Mouse (Mus musculus): ENCODE measurements around the gene Arhgap27. TPM values are rescaled to one million over a fixed set of nuclear protein-coding genes. Genes with fewer than 3 reads are reported as not detected.

The Arhgap27 gene
- total RNA-seq, 2 experiments from 2014 or later: 19.0 to 29.3 TPM

DNA sequence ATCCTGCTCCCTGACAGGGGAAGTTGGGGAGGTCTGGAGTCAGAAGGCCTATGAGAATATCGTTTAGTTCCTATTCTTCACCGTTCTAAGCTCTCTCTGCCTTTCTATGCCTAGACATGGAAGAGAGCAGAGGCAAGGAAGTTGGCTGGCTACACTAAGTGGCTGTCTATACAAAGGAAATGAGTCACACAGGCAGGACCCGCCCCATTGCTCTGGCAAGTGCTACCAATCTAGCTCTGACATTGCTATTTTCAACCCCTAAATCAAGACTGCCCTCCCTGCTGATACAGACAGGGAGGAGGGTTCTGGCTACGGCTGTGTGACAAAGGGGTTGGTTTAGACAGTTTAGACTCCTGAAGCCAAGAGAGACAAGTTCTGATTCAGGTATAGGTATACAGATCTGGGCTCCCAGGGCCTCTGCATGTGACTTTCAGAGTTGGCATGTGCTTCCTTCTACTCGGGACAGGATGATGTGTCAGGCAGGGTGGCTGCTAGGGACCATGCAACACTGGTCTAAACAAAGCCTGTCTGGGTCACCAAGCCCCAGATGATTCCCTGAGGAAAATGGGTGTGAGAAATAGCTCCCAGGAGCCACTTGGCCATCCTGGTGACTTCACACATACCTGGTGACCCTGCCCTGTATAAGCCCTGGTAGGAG lies 18.6 kb upstream of the Arhgap27 start:
- peak; percentile 91 for ATAC-seq (replicated peaks; ENCODE audit: poor library complexity, severe bottlenecking)

DNA sequence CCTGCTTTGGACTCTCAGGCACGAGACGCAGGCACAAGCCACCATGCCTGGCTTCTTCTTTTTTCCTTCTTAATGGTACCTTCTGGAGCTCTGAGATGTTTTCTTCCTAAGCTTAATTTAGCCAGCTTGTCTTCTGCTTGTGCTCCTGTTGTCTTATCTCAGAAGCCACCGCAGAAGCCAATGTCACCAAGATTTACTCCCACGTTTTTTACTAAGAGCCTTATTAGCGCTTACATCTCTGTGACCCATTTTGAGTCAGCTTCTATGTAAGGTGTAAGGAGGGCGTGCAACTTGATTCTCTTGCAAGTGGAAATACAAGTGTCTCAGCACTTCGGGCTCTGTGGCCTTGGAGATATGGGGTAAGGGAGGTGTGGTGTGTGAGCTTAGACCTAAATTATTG lies 18.0 kb upstream of the Arhgap27 start:
- ATAC-seq (replicated peaks; ENCODE audit: poor library complexity, severe bottlenecking): no peak

DNA sequence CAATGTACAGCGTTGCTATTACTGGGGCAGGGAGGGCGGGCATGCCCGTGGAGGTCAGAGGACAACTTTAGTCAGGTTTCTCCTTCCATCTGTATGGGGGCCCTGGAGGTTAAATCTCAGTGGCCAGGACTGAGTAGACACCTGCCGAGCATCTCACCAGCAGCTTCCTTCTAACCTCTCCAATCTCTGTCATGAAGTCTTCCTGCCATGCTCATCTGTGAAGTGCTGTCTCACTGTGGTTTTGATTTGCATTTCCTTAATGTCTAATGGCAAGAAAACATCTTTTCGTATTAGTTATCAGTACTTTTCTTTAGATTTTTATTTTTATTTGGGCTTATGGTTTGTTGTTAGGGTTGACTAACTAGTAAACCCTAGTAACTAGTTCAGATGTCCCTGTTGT lies 17.0 kb upstream of the Arhgap27 start:
- ATAC-seq (replicated peaks; ENCODE audit: poor library complexity, severe bottlenecking): no peak

DNA sequence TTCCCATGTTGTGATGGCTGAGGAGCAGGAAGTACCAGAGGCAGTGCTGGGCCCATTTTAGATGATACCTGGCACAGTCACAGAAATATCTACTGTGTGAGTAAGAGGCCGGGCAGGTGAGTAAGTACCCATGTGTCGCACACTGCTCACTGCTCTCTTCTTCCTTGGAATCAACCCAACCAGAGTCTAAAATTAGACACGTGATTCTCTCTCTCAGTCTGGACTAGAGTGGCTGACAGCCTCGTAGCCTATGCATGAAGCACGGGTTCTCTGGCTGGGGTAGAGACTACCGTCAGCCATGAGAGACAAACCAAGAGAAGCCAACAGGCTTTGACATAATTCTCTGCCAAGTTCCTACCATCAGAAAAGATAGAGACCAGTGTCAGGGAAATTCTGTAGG lies 14.8 kb upstream of the Arhgap27 start:
- ATAC-seq (replicated peaks; ENCODE audit: poor library complexity, severe bottlenecking): no peak

DNA sequence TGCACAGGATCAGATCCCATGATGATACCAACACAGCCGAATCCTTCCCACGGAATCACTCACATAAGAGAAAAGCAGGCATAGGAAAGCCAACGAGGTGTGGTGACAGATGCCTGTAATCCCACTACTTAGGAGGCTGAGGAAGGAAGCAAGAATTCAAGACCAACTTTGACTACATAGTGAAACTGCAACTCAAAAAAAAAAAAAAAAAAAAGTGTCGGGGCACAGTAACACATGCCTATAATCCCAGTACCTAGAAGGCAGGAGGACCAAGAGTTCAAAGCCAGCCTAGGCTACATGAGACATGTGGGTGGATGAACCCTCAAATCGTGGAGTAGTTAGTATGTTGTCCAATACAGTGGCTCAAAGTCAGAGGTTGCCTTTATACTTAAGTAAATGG lies 12.3 kb upstream of the Arhgap27 start:
- ATAC-seq (replicated peaks; ENCODE audit: poor library complexity, severe bottlenecking): no peak

DNA sequence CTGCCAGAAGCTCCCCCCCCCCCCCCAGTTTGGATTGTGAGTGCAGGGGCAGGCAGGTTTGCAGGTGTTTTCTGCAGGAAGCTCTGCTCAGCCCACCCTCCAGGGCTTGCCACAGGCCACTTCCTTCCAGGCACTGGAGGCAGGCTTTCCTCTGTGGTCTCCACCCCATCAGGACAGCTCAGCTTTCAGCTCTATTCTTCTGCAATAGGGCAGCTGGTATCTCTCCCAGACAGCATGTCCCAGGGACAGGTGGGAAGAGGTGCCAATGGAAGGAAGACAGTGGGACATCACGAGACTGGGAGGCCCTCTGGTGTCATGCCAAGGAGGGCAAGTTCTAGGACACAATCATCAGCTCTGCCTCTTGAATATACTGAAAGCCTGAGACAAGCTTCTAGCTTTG lies 11.8 kb upstream of the Arhgap27 start:
- ATAC-seq (replicated peaks; ENCODE audit: poor library complexity, severe bottlenecking): peak; percentile 67

DNA sequence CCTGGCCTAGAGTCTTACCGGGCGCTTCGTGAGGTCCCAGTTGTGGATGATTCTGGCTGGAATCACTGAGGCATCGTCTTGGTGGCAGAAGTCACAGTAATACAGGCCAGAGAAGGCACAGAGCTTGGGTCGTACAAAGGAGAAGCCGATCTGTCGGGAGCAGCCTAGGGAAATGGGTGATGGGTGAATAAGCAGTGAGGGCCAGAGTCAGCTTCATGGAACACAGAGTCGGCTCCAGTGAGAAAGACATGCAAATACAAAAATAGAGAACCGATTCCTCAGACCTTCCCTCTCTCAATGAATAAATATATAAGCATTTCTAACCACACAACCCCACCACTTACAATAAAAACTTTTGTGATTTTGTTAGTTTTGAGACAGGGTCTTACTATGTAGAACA lies 10.4 kb upstream of the Arhgap27 start:
- no peak for ATAC-seq (replicated peaks; ENCODE audit: poor library complexity, severe bottlenecking)

DNA sequence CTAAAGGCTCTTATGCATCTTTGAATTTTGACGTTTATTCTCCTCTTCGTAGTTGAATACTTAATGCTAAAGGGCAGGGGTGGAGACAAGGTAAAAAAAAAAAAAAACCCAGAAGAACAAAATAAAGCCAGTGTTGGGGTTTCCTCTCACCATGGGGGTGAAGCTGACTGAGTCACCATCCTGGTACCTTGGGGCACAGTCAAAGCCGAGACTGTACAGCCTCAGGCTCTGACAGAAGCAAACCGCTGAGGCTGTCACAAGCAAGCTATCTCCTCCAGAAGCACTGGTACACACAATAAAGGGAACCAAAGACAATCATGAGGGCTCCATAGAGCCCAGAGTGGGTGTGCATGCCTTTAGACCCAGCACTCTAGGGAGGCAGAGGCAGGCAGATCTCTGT lies 9.1 kb upstream of the Arhgap27 start:
- no peak for ATAC-seq (replicated peaks; ENCODE audit: poor library complexity, severe bottlenecking)

DNA sequence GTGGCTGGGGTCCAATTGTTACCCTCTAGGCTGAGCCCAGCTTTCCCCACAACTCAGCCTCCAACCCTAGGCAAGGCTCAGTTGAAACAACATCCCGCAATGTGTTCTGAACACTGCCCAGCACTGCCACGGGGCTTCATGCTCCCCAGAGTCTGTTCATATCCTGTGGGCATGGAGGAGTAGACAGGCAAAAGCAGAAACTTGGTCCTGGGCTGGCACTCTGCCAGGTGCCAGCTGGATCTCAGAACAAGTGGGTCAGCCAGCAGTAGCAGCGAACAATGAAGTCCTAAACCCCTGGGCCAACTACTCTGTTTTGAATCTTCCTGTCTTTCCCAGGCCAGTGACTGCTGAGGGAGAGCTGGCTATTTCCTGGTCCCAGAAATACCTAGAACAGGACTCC lies 8.6 kb upstream of the Arhgap27 start:
- ATAC-seq (replicated peaks; ENCODE audit: poor library complexity, severe bottlenecking): no peak

DNA sequence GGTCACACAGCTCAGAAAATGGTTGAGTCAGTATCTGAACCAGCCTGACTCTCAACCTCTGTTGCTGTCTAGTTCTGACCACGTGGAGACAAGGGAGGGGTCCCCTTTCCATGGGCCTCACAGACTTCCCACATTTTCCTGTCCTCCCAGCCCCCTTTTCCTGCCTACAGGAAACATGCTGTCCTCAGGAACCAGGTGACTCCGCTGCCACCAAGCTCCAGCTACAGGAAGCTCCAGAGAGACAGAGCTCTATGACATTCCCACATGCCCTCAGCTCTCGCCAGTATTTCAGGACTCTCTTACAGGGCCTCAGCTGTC lies 7.7 kb upstream of the Arhgap27 start:
- ATAC-seq (replicated peaks; ENCODE audit: poor library complexity, severe bottlenecking): no peak

DNA sequence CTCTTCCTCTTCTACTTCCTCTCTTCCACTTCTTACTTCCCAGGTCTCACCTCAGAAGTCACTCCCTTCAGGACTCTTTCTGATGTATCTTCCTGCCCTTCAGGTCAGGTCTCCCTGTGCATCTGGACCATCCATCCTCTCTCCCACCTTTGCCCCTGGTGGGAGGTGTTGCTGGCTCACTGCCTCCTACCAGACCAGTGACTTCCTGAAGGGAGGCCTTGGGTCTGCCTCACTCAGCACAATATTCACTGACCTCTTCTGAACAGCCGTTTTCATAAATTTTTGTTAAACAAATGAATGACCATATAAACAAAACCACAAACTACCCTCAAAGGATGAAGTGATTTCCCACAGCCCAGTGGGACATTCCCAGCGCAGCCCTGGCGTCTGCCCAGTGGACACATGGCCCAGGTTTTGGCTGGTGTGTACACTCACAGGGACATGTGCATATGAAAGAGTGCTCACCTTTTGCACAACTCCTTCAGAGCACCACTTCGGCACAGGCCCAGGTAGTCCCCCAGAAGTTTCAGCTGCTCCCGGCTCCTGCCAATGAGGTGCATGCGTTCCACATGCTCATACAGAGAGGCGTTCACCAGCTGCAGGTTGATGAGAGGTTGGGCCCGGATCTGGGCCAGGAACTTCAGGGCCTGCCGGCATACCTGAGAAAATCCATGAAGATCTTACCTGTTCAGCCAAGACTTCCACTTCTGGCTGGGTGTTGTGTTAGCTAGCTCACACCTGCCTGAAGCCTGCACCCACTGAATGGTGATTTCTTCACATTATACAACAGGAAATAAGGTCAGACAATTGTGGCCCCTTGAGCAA lies 7.1 kb upstream of the Arhgap27 start:
- no peak for ATAC-seq (replicated peaks; ENCODE audit: poor library complexity, severe bottlenecking)

DNA sequence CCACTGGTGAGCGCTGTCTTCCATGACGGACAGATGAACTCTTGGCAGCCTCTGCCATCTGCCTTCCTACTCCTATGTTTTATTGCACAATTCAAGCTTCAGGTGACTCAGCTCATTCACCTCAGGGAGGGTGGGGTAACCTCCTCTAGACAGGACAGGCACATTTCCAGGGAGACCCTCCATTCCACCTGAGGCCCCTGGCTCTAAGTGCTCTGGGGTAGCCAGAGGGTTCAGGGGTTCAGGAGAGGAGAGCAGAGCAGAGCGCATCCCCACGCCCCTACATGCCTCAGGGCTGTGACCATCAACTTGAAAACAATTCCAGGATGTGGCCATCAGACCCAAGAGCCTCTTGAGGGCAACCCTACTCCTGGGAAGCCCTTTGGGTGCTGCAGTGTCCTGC lies 2.0 kb upstream of the Arhgap27 start:
- ATAC-seq (replicated peaks; ENCODE audit: poor library complexity, severe bottlenecking): no peak

DNA sequence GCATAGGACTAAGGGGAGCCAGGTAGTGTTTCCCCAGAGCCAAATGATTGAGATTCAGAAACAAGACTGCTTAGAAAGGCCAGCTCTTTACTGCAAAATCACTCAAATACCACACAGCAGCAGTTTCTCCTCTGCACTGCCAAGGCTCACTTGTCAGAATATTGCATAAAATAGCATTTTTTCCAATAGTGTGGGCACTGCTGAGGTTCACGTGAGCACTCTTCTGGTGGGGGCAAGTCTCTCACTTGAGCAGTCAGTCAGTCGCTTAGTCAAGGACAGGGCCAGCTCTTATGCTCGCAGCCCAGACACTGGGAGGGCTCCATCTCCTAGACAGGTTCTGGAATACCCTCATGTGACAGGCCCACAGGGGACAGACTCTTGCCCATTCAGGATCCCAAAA lies 1.5 kb upstream of the Arhgap27 start:
- no peak for ATAC-seq (replicated peaks; ENCODE audit: poor library complexity, severe bottlenecking)

DNA sequence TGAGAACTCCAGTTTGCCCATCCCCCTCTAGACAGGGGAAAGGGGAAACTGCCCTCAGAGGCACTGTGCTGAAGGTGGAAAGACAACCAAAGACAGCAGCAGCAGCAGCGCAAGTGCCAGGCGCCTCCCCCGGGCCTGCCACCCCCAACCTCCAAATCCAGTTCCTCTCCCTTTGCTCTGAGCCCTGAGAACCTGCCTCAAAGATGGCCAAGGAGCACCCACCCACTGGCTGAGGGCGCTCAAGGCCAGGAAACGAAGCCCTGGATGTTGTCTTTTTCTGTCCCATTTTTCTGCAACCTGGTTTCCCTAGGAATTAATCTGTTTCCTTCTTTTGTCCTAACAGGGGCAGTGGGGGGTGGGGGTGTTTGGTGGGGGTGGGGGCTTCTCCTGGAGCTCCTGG lies 843 bp upstream of the Arhgap27 start:
- ATAC-seq (replicated peaks; ENCODE audit: poor library complexity, severe bottlenecking): no peak

DNA sequence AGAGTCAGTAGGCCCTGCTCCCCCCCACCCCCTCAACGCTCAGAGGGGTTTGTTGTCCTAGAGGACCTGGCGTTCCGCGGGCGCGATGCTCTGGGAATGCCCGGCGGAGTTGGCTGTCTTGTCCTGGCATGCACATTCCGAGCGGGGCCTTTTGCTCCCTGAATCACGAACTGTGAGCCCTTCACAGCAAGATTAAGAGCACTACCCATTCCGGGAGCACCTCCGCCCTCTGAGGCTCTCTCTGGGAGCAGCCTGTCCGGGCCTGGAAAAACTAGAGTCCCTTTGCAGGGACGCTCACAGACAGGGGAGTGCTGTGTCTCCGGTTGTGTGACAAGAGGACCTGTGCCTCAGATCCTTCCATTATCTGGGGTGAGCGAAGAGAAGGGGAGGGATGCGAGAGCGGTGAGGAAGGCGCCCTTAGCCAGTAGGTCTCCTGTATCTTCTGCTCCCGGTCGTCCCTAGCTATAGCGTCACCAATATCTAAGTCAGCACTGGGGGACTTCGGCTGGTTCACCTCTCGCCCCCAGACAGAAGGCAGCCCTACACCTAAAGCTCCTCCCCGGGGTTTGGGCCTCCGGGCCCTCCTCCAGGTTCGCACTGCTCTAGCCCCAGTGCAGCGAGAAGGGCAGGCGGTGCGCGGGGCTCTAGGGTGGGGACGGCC lies 841 bp downstream of the Arhgap27 start:
- ATAC-seq (replicated peaks; ENCODE audit: poor library complexity, severe bottlenecking): peak; percentile 1; the same call in 1 of the 2 replicates

DNA sequence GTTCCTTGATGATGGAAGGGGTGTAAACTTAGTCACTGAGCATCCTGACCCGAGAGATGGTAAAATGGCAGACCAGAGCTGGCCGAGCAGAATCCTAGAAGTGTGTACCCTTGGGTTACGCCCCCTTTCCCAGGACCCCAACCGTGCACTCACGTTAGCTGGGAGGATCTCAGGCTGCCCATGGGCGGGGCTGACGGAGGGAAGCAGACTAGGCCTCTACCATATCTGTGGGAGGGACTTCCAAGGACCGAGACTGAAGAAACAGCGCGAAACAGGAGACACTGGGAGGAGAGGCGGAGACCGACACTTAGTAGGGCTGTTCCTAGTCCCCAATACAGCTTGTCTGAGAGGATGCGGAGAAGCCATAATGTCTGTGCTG lies 1.4 kb downstream of the Arhgap27 start:
- ATAC-seq (replicated peaks; ENCODE audit: poor library complexity, severe bottlenecking): peak; percentile 22

DNA sequence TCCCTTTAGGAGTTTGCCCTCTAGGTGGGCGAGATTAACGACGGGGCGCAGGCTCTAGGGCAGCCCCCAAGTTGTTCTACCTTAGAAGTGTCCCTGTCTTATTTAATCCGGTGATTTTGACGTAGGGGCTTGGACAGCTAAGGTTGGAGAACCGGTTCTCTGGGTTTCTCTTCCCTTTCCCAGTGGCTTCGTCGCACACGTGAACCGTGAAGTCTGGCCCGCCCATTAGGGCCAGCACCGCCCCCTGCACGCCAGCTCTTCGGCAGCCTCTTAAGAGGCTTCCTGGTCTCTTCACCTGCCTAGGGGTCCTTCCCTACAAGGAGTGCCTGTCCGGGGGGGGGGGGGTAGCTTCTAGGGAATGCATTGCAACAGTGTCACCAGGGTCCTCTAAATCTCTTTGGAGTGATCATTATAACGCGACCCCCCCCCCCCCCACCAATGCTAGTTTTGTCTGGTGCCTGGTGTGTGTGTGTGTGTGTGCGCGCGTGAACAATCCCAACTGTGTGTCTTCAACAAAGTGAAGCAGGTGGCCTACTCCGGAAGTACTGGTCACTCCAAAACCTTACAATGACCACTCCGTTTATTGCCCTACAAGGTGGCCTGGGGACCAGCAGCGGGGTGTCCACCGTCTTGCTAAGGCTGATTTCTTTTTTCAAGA lies 2.0 kb downstream of the Arhgap27 start:
- ATAC-seq (replicated peaks; ENCODE audit: poor library complexity, severe bottlenecking): peak; percentile 54

DNA sequence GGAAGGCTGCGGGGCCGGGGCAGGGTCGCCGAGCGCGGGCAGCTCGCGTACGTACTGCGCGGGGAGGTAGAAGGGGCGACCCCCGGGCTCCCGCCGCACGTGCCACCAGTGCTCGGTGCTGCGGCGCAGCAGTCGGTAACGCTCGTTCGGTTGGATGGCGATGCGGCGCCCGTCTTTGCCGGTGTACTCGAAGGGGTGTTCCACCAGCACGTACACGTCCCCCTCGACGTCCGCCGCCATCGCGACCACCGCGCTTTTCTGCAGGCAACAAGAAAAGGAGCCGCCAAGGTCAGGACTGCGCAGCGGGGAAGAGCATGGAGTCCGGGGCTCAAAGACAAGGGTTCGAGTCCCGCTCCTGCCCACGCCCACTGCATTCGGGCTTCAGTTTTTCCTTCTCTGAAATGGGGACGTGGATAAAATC lies 2.8 kb downstream of the Arhgap27 start:
- ATAC-seq (replicated peaks; ENCODE audit: poor library complexity, severe bottlenecking): no peak

DNA sequence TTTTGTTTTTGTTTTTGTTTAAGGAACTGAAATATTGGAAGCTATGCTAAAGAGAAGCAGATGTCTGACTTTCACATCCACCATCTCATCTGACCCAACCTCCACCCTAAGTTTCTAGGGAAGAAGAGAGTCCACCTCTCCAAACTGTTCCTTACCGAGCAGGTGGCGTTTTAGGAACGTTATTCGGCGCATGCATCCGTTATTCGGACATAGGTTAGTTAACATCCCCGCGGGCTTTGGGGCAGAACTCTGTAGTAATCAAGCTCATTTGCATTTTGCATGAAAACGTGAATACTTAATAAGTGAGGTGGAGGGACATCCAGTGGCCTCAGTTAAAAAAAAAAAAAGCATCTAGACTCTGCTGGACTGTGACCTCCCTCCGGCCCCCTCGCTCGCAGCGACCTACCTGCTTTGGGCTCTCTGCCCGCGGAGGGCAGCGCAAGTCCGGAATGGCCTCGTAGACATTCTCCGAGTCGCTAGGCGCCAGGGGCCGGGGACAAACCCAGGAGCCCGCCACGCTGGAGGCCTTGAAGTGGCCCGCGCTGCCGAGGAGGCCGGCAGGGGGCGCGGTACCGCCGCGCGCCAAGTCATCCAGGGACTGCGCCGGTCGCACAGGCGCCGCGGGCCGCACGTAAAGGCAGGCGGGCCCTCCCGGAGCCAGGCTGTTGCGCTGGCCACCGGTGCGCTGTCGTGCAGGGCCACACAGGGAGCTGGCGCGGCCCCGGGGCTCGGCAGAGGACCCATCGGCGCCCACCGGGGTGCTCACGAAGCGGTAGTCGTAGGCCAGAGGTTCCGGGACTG lies 3.5 kb downstream of the Arhgap27 start:
- peak; percentile 48 for ATAC-seq (replicated peaks; ENCODE audit: poor library complexity, severe bottlenecking)

DNA sequence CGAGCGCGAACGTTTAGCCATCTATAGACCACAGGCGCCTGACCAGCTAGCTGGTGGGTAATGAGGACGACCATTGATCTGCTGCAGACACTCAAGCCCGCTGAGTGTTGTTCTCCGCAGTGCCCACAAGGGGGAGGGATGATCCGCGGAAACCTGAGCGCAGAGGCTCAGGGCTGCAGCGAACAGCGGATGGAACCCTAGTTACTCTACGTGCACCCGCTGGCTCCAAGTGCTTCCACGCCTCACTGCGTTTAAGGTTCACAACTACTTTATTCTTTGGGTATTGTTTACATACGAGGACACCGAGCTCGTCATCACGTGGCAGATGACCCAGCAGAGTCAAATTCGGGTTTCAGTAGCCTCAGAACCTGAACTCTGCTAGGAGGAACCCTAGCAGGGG lies 4.4 kb downstream of the Arhgap27 start:
- peak; percentile 43 for ATAC-seq (replicated peaks; ENCODE audit: poor library complexity, severe bottlenecking)
